Mouse (Mus musculus): ENCODE results near the gene Dgke.
"Not testable (repeated sequence)": the region's sequence is repeated elsewhere in the genome, so short reads cannot be mapped to it uniquely, and the experiment has no call there.

Dgke gene

DNA sequence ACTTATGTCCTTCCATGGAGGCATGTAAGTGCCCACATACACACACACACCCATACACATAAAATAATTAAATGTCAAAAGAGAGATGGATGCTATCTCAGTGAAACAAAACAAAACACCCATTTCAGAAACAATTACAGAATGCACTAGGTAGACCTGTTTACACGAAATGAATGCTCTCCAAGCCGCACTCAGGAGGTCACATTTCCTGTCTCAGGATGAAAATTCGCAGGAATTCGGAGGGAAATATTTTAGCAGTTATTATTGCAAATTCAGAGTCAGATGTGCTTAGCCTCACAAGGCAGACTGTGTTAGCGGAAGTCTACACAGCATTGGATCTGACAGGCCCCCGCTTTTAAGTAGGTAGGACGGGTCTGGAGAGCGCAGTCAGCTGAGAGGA, 6.9 kb upstream of the Dgke start, which contains the start of gene Gm525:
Gene Gm525, plus strand, starts transcription at position 301 of the 400 bp plus-strand sequence.
- DNase-seq, result no peak

DNA sequence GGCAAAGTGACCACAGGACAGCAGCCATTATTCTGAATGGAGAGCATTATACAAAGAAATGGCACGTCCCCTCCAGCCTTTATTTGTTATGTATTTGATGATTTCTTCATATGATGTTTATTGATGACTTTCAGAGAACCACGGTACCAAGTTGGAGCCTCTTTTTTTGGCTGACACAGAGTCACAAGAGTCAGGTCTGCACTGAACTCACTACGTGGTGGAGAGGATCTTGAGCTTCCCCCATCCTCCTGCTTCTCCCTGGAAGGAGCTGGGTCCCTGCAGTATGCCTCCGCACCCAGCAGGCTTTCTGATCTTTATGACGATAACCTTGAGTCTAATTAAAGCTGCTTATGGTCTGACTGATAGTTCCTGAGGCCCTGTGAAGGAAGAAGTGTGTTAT, 4.9 kb upstream of the Dgke start:
- DNase-seq, result no peak

DNA sequence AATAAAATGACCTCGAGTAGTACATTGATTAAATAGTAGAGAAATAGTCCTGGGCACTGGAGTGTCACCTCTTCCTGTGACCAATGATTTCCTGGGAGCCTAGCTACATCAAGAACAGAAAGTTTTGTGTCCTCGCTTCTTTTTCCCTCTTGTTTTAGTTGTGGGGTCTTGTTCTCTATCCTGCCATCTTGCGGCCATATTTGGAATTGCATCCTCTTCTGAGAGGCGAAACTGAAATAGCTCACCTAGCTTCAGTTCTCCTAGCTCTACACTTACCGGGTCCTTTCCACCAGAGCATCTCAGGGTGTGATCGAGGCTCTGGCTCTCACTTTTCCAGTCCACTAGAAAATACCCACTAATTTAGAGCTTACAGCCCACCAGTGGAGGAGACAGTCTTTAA, 2.7 kb upstream of the Dgke start:
- DNase-seq, result peak; percentile 74

- peak; percentile 40 to 43 for DNase-seq
Observed at GRCm38 (mm10) chr11:89068649-89069048, 2.0 kb upstream of the Dgke start.

- no peak for DNase-seq
Observed at GRCm38 (mm10) chr11:89067871-89068490, 1.3 kb upstream of the Dgke start.

- no peak for DNase-seq
Observed at GRCm38 (mm10) chr11:89067301-89067822, 712 bp upstream of the Dgke start.

- no peak for DNase-seq
Observed at GRCm38 (mm10) chr11:89066126-89066525, 524 bp downstream of the Dgke start.

- DNase-seq, result peak in 1 of 2 experiments; percentile 42
Observed at GRCm38 (mm10) chr11:89065297-89065696, 1.4 kb downstream of the Dgke start.

GRCm38 (mm10) chr11:89064312-89064711, 2.3 kb downstream of the Dgke start:
- DNase-seq, result no peak

GRCm38 (mm10) chr11:89061362-89061761, 5.3 kb downstream of the Dgke start:
- no peak for DNase-seq

DNA sequence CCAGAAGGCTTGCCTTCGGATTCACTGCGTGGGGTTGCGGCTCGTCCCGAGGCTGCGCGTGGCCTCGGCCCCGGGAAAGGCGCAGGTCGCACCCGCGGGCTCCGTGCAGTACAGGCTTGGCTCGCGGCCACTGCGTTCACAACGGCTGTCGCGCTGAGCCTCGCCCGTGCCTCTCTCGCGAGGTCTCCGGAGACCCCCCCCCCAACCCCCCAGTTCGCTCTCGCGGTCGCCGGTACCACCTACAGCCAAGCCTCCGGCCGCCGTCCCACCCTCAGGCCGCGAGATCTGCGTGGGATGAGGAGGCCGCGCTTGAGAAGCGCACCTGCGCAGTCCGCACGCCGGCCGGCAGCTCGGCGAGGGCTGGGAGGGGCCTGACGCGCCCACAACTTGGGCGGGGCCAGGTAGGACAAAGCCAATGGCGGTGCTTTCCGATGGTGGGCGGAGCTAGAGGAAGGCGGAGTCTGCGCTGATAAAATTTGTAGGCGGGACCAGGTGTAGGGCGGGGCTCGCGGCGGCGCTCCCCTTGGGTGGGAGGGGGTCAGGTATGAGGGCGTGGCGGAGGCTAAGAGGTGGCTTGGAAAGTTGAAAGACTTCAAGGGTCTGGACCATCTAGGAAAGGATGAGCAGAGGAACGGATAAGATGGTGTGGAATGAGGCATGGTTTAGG, 6.1 kb downstream of the Dgke start:
- peak; percentile 95 to 98 for DNase-seq

GRCm38 (mm10) chr11:89059919-89060422, 6.7 kb downstream of the Dgke start:
- no peak for DNase-seq

- peak; percentile 41 to 56 for DNase-seq
Observed at GRCm38 (mm10) chr11:89058515-89059270, 8.0 kb downstream of the Dgke start.

- no peak for DNase-seq
Observed at GRCm38 (mm10) chr11:89055931-89056690, 10.5 kb downstream of the Dgke start.

GRCm38 (mm10) chr11:89051767-89052166, 14.9 kb downstream of the Dgke start:
- DNase-seq, result no peak

DNA sequence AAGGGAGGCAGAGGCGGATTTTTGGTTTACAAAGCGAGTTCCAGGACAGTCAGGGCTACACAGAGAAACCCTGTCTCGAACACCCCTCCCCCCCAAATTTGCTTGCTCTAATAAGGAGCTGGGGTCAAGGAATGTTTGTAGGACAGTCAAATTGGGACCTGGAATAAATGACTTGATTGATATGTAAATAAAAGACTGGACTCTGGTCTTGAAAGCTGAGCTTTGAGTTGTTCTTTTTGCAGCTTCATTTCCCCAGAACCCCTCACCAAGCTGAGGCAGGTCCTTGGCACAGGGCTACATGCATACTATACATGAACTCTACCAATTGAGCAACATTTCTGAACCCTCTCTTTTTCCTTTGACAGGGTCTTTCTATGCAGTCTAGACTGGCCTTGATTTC, 20.6 kb downstream of the Dgke start:
- DNase-seq, result no peak

GRCm38 (mm10) chr11:89045501-89045900, 21.1 kb downstream of the Dgke start:
- DNase-seq, result not testable (repeated sequence)

GRCm38 (mm10) chr11:89043046-89043445, 23.6 kb downstream of the Dgke start:
- DNase-seq, result no peak

DNA sequence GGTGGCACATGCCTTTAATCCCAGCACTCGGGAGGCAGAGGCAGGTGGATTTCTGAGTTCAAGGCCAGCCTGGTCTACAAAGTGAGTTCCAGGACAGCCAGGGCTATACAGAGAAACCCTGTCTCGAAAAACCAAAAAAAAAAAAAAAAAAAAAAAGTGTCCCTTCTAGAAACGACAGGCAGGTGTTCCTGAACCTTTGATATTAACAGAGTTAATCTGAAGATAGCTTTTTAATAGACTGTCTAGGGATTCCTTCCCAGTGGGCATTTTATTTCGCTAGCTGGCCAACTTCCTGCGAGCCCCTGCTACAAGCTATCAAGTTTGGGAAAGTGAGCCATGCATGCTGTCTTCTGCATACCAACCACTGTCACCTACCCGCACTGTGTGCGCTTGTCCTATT, 25.6 kb downstream of the Dgke start:
- DNase-seq, result not testable (repeated sequence)

DNA sequence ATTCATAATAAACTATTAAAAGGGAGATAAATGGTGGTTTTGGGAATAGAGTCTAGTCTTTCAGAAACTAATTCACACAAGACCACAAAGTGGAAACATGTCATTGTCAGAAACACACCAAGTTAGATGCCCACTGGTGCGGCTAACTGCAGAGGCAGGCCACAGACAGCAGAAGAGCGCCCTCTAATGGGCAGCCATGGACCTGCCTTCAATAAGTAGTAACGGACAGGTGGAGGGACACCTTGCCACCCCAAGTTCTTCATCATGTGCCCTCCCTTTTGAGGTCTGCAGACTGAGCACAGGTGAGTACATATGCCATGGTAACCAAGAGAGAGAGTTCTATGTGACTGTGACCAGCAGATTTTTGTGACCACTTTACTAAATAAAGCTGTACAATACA, 27.3 kb downstream of the Dgke start:
- DNase-seq, result peak; percentile 75 to 83

DNA sequence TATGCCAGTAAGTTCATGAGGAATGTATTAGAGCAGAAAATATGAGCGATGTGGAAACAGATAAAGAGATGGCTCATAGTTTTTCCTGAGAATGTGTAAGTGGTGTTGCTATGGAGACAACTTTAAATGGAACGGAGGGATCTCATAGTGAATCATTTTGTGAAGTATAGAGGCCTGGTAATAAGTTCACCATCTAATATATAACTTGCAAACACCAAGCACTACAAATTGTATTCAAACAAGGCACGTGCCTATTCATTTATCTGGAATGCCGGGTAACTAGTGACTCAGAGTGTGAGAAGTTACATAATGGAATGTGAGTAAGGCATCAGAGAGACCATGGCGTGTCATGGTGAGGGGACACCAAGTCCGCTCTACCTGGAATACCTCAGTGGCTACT, 28.2 kb downstream of the Dgke start:
- no peak for DNase-seq

DNA sequence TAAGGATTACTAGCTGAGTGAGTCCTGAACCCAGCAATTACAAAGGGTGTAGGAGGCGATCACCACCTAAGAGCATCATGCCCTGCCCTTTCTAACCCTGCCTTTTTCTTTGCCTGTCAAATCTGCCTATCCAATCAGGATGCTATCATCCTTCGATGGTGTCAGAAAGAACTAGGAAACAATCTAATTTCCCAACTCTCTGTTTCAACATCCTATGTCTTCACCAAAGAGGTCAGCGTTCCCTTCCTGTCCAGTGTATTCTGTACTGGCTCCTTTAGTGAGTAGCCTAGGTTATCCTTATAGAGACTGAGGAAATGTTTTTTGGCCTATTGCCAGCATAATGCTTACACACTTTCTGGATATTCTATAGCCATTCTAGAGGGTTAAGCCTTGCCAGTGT, 31.1 kb downstream of the Dgke start:
- no peak for DNase-seq

GRCm38 (mm10) chr11:89034592-89034991, 32.1 kb downstream of the Dgke start:
- DNase-seq, result no peak

Data from kidney, postnatal 4 days (tissue).